Mouse (Mus musculus): ENCODE data around the gene Dnajc28. TPM values are rescaled to one million over a fixed set of nuclear protein-coding genes. Genes with fewer than 3 reads are reported as not detected.

Dnajc28 gene
- total and polyA plus RNA-seq, 2 experiments from 2014 or later: 9.9 to 10.7 TPM

GRCm38 (mm10) chr16:91578980-91579720 is 39.7 kb downstream of the Dnajc28 start:
- no peaks in the 10 kb centered on the region for H3K9me3 ChIP-seq (replicated peaks; ENCODE audit: control insufficient read depth, low read length)
- ATAC-seq (ENCODE audit: insufficient read depth, low read depth): no peak
- no peak overlapping the region for H3K27ac ChIP-seq (ENCODE audit: low read depth)
- no peak overlapping the region for H3K4me3 ChIP-seq (ENCODE audit: low read depth, low read length)
- no peak overlapping the region for H3K9ac ChIP-seq (replicated peaks; ENCODE audit: low read depth, low read length)
- H3K27me3 ChIP-seq (ENCODE audit: control insufficient read depth, insufficient read depth, low read length): no peaks in the 10 kb centered on the region
- WGBS: 72% methylated on average over 14 of the region's 14 CpGs
- peaks cover 46% of the 10 kb centered on the region for H3K36me3 ChIP-seq (replicated peaks; ENCODE audit: control insufficient read depth, insufficient read depth, low read length)
- DNase-seq (ENCODE audit: low spot score): no peak
- TF ChIP-seq CTCF (IDR thresholded peaks at IDR 0.05; ENCODE audit: low read depth): no peak
- TF ChIP-seq EP300 (IDR thresholded peaks at IDR 0.05; ENCODE audit: low read depth): no peak
- no peaks in the 10 kb centered on the region for H3K4me1 ChIP-seq (ENCODE audit: control insufficient read depth, insufficient read depth)
- no peak overlapping the region for H3K4me2 ChIP-seq (ENCODE audit: low read depth, low read length)

GRCm38 (mm10) chr16:91575151-91575550 is 43.7 kb downstream of the Dnajc28 start:
- Histone ChIP-seq H3K4me3 (ENCODE audit: low read depth, low read length) (no peak overlapping the region), H3K27ac (ENCODE audit: low read depth) (no peak overlapping the region; the same call in 1 of the 2 replicates), H3K27me3 (ENCODE audit: control insufficient read depth, insufficient read depth, low read length) (no peaks in the 10 kb centered on the region), H3K9me3 (replicated peaks; ENCODE audit: control insufficient read depth, low read length) (no peaks in the 10 kb centered on the region), H3K4me1 (ENCODE audit: control insufficient read depth, insufficient read depth) (no peaks in the 10 kb centered on the region), H3K9ac (replicated peaks; ENCODE audit: low read depth, low read length) (peak overlapping the region; percentile 10; the same call in 1 of the 2 replicates), H3K4me2 (ENCODE audit: low read depth, low read length) (no peak overlapping the region), H3K36me3 (replicated peaks; ENCODE audit: control insufficient read depth, insufficient read depth, low read length) (peaks cover 37% of the 10 kb centered on the region)
- DNase-seq (ENCODE audit: low spot score): no peak
- 62% methylated on average over 13 of the region's 13 CpGs for WGBS
- no peak for ATAC-seq (ENCODE audit: insufficient read depth, low read depth)
- TF ChIP-seq EP300 (IDR thresholded peaks at IDR 0.05; ENCODE audit: low read depth) (no peak), CTCF (IDR thresholded peaks at IDR 0.05; ENCODE audit: low read depth) (no peak)

- Histone ChIP-seq H3K4me3 (ENCODE audit: low read depth, low read length) (no peak overlapping the region), H3K9ac (replicated peaks; ENCODE audit: low read depth, low read length) (no peak overlapping the region), H3K4me1 (ENCODE audit: control insufficient read depth, insufficient read depth) (no peaks in the 10 kb centered on the region), H3K27ac (ENCODE audit: low read depth) (no peak overlapping the region), H3K36me3 (replicated peaks; ENCODE audit: control insufficient read depth, insufficient read depth, low read length) (0 out of 2 replicates have a peak, but pooled peaks cover 16% of the 10 kb centered on the region), H3K27me3 (ENCODE audit: control insufficient read depth, insufficient read depth, low read length) (no peaks in the 10 kb centered on the region), H3K4me2 (ENCODE audit: low read depth, low read length) (no peak overlapping the region), H3K9me3 (replicated peaks; ENCODE audit: control insufficient read depth, low read length) (no peaks in the 10 kb centered on the region)
- TF ChIP-seq EP300 (IDR thresholded peaks at IDR 0.05; ENCODE audit: low read depth): no peak
- no peak for TF ChIP-seq CTCF (IDR thresholded peaks at IDR 0.05; ENCODE audit: low read depth)
- ATAC-seq (ENCODE audit: insufficient read depth, low read depth): no peak
- 54% methylated on average over 3 of the region's 3 CpGs for WGBS
- no peak for DNase-seq (ENCODE audit: low spot score)
These were observed 47.7 kb downstream of the Dnajc28 start for GRCm38 (mm10) chr16:91571105-91571504.

- 80% methylated on average over 10 of the region's 10 CpGs for WGBS
- H3K4me2 ChIP-seq (ENCODE audit: low read depth, low read length): no peak overlapping the region
- H3K4me3 ChIP-seq (ENCODE audit: low read depth, low read length): no peak overlapping the region
- ATAC-seq (ENCODE audit: insufficient read depth, low read depth) (peak; percentile 24; the same call in 1 of the 2 replicates), DNase-seq (ENCODE audit: low spot score) (no peak)
- peaks cover 8% of the 10 kb centered on the region; the same call in 1 of the 2 replicates for H3K4me1 ChIP-seq (ENCODE audit: control insufficient read depth, insufficient read depth)
- no peak overlapping the region for H3K27ac ChIP-seq (ENCODE audit: low read depth)
- no peaks in the 10 kb centered on the region for H3K27me3 ChIP-seq (ENCODE audit: control insufficient read depth, insufficient read depth, low read length)
- peaks cover 11% of the 10 kb centered on the region for H3K36me3 ChIP-seq (replicated peaks; ENCODE audit: control insufficient read depth, insufficient read depth, low read length)
- H3K9ac ChIP-seq (replicated peaks; ENCODE audit: low read depth, low read length): no peak overlapping the region
- H3K9me3 ChIP-seq (replicated peaks; ENCODE audit: control insufficient read depth, low read length): no peaks in the 10 kb centered on the region
- TF ChIP-seq CTCF (IDR thresholded peaks at IDR 0.05; ENCODE audit: low read depth) (no peak), EP300 (IDR thresholded peaks at IDR 0.05; ENCODE audit: low read depth) (no peak)
These were observed 49.9 kb downstream of the Dnajc28 start for GRCm38 (mm10) chr16:91568960-91569359.

GRCm38 (mm10) chr16:91566002-91566401 is 52.8 kb downstream of the Dnajc28 start:
- no peak for ATAC-seq (ENCODE audit: insufficient read depth, low read depth)
- Histone ChIP-seq H3K9ac (replicated peaks; ENCODE audit: low read depth, low read length) (no peak overlapping the region), H3K9me3 (replicated peaks; ENCODE audit: control insufficient read depth, low read length) (no peaks in the 10 kb centered on the region), H3K4me2 (ENCODE audit: low read depth, low read length) (no peak overlapping the region), H3K36me3 (replicated peaks; ENCODE audit: control insufficient read depth, insufficient read depth, low read length) (peaks cover 37% of the 10 kb centered on the region), H3K4me1 (ENCODE audit: control insufficient read depth, insufficient read depth) (peaks cover 8% of the 10 kb centered on the region; the same call in 1 of the 2 replicates), H3K27ac (ENCODE audit: low read depth) (no peak overlapping the region), H3K4me3 (ENCODE audit: low read depth, low read length) (no peak overlapping the region), H3K27me3 (ENCODE audit: control insufficient read depth, insufficient read depth, low read length) (no peaks in the 10 kb centered on the region)
- TF ChIP-seq CTCF (IDR thresholded peaks at IDR 0.05; ENCODE audit: low read depth) (no peak), EP300 (IDR thresholded peaks at IDR 0.05; ENCODE audit: low read depth) (no peak)
- no peak for DNase-seq (ENCODE audit: low spot score)
- WGBS: 84% methylated on average over 7 of the region's 7 CpGs
